Mouse (Mus musculus) Muller cell, postnatal 12 days (primary cell): ENCODE data around the gene Slc38a2.

Source experiments
- DNase-seq: peaks from one replicate; pipeline ENCODE4 v3.0.0-alpha.2; 2015; ENCODE audit errors: inconsistent ontology term

The Slc38a2 gene

DNA sequence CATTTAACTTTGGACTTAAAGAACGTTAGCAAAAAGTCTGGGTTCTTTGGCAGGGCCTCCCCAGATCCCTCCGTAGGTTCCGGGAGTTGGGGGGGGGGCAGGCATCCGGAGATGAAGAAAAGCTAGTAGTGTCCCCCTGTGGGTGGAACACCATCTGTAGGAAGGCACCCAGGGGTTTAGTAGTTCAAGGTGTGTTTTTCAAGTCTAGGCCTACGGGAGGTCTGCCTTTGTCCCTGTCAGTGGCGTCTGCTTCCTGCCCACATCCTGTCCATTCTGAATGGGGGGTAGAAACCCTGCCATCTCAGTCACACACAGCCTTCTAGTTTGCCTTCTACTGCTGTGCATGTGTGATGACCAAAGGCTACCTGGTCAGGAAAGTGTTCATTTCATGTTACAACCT lies 20.6 kb upstream of the Slc38a2 start:
- no peak for DNase-seq

DNA sequence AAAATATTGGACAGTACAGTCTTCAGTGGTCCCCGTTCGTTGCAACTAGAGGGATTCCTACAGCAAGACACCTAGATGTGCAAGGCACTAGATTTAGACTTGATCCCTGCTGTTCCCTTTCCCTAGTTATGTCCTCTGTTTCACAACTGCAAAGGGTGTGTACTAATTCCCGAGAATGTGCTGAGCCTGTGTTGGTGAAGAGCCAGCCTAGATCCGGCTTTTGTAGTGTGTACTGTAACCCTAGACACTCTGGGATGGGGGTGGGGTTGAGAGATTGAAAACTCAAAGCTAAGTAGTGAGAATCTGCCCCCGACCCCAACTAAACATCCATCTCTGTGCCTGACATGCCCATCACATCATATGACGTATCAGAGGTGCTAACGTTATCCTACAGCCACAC lies 18.9 kb upstream of the Slc38a2 start:
- DNase-seq = no peak

DNA sequence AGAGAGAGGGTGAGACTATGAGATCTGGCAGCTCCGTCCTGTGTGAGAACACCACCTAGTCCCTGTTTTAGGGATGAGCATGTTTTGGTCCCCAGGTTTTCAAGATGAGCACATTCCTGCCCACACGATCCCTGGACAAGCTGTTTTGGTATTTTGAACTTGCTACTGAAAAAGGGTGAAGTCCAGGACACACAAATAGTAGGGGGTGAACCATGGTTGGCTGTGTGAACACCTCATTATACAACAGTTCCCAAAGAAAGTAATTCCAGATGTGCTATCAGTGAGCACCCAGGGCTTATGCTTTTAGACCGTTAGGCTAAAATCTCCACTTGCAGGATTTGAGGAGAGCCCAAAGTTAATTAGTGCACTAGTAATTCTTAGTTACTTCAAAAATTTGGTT lies 17.7 kb upstream of the Slc38a2 start:
- no peak for DNase-seq

DNA sequence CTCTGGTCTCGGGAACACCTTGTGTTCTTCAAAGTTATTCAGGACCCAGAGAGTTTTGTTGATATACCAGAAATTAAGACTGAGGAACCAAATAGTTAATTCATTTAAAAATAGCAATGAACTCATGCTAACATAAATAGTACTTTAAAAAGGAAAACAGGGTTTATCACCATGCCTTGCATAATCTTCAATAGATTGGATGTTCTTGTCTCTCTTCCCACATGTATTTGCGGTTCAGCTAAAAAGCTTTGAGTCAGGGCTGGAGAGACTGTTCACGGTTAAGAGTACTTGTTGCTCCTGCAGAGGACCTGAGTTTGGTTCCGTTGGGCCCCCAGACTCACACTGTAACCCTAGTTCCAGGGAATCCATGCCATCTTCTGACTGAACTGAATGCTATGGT lies 16.8 kb upstream of the Slc38a2 start:
- no peak for DNase-seq

DNA sequence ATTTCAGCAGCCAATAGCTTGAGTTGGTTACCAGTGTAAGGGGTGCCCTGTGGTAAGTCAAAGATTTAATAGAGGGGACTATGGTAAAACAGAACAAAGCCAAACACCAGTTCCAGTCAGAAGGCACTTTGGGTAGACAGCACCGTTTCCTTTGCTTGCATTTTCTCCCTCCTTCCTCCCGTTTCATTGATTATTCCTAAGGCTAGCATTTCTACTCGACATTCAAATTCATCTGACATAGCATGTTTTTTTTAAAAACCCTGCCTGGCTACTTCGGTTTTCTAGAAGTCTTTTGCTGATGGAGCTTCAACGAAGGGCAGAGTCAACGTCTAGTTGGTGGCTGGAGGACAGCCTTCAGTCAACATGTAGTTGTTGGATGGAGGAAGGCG lies 16.2 kb upstream of the Slc38a2 start:
- DNase-seq = no peak

DNA sequence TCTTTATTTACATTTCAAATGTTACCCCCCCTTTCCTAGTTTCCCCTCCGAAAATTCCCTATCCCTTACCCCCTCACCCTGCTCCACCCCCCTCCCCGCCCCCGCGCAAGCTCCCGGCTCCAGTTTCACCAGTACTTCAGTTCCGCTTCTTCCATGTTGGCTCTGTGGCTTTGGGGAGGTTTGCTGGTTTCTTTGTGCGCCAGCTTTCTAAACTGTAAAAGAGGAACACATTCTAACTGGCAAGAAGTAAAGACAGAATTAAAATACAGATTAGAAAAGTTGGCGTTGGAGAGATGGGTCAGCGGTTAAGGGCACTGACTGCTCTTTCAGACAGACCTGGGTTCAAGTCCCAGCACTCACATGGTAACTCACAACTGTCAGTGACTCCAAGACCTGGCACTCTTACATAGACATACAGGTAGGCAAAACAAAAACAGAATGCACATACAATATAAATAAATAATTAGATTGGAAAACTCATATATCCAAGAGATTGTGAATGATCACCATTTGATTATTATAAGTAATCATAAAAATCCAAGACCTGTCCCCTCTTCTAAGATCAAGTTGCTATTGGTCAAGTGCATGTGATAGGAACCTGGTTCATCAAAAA lies 15.7 kb upstream of the Slc38a2 start:
- no peak for DNase-seq

DNA sequence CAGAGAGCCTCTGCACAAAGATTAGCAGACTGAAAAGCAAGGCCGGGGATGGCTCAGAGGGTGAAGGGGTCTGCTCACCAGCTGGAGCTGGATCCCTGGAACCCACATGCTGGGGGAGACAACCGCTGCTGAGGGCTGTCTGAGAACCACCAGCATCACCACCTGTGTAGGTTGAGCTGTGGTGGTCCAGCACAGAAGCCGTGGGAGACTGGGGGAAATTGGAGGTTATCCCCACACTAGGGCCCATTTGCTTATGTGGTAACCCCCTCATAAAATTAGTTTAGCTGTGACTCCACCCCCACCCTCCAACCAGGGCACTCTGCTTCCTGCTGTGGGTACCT lies 15.1 kb upstream of the Slc38a2 start:
- no peak for DNase-seq

DNA sequence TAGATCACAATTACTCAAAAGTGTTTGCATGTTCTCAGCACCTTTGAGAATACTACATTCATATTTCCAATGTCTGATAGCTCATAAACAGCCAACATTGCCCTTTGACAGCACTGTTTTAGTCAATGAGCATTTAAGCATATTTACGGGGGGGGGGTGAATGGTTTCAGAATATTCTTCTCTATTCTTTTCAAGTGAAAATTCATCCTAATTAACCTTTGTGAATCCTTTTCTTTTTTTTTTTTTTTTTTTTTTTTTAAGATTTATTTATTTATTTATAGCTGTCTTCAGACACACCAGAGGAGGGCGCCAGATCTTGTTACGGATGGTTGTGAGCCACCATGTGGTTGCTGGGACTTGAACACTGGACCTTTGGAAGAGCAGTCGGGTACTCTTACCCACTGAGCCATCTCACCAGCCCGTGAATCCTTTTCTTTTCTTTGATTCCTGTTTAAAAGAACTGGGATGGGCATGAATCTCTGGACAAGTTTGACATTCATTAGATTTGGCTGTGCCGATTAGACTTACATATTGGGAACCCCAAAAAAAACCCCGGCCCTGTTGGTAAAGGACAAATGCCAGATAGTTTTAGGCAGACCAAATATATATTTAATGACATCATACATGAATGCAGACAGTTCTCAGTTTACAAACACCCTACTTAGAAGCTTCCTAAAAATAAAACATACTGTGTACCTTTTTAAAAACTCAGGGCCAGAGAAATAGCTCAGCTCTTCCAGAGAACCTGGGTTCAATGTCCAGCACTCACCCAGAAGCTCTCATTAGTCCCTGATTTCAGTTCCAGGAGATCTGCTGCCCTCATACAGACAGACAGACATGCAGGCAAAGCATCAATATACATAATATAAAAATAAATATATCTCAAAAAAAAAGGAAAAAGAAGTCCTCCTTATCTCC lies 14.5 kb upstream of the Slc38a2 start:
- no peak for DNase-seq

DNA sequence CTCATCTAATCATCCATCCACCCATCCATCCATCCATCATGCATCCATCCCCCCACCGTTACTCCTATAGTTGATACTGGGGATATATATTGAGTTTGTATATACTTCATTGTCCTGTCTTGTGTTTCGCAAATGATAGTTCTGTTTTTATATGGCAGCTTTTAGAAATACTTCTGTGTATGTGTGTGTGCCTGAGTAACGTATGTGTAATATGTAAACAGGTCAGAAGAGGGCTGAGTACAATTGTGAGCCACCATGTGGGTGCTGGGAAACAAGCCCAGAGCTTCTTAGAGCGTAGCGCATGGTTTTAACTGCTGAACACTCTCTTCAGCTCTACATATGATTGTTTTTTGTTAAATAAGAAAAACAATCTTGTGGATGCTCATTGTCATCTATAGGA lies 12.8 kb upstream of the Slc38a2 start:
- DNase-seq = no peak

DNA sequence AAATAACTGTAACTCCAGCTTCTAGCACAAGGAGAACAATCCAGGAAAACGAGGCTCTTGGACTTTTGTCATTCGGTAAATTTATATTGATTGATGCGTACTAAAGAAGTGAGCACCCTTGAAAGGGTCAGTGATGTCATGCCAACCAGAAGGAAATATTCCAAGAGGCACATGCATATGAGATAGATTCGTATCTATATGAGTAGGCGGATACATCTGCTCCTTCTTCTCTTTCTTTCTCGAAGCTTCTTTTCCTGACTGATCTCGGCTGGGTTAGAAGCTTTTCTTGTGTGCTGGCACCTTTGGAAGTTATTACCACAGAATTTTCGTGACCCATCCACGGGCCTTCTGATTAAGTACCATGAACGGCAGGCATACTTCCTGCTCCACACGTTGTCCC lies 12.1 kb upstream of the Slc38a2 start:
- DNase-seq = no peak

DNA sequence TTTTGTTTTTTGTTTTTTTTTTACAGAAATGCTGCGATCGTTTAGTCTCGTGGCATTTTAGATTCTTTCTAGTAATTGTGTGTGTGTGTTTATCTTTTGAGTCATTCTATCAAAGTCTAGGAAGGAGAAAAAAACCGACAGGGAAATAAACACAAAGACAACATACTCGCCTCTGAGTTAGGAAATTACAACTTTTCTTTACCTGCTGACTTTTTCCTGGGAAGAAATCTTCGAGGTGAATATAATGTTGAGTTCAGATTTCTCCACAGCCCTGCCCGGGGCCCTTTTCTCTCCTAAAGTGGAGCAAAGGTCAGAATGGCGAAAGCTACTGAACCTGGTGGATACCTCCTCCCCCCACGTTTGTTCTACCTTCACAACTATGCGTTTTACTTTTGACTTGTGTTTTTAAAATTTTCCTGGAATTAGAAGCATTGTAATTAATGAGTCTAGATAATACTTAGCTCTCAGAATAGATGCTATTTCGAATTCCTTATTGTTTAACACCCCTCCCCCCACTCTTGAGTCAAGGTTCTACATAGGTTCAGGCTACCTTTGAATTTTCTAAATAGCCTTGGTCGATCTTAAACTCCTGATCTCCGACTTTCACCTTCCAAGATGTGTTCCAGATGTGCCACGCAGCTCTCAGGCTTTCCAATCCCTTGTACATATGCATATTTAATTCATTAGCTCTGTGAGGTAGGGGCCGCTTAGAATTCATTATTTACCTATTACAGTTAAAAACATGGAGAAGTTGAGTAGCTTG lies 11.0 kb upstream of the Slc38a2 start:
- DNase-seq = no peak

DNA sequence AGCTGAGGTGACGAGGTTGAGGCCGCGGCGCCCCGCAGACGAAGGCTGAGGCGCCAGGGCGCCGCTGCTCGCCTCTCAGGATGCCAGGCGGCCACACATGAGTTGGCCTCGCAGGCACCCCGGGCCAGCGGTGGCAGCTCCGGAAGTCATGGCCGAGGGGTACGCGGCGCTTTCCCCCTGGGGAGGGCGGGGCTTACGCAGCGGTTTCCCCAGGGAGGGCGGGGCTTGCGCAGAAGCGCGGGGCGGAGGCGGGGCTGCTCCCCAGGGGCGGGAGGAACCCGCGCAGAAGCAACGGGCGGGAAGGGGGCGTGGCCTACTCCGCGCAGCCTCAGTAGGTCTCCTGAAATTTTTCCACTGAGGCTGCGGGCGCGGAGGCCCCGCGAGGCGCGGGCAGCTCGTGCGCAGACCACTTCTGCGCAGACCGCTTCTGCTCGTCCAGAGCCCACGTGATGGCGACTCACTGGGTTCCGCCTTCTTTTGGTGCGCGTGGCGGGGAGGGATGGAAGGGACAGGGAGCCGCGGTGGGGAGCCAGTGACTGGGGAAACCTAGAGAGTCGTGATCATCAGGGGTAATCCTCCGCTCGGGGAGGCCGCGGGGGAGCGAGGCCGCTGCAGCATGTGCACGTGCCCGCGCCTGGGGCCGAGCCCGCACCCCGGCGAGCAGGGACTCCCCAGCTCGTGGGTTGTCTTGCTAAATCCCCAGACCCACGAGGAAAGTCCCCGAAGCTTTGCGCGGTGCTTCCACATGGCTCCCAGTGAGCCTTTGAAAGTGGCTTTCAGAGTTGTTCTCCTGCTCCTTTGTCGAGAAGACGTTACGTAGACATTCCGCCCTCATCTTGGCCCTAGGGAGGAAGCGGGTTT lies 10.2 kb upstream of the Slc38a2 start:
- peak; percentile 98 for DNase-seq

DNA sequence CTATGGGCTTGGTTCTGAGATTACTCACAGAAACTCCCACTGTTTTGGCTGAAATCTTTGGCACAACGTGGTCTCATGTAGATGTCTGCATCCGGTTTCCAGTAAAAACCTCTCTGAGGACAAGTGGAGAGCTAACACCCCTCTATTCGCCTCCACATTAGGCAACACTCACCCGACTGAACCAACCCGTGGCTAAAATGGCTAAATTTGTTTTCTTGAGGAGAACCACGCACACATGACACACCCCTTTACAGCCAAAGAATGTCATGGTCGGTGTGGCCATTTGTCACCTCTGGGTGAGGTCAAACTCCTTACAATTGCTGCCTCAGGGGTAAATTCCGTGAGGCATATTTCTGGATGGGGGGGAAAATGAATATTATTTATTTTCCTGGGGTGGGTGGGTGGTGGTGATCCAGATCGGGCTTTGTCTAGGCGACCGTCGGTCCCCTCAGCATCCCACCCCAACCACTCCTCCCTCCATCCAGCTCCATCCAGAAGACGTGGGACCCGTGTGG lies 9.5 kb upstream of the Slc38a2 start:
- no peak for DNase-seq

DNA sequence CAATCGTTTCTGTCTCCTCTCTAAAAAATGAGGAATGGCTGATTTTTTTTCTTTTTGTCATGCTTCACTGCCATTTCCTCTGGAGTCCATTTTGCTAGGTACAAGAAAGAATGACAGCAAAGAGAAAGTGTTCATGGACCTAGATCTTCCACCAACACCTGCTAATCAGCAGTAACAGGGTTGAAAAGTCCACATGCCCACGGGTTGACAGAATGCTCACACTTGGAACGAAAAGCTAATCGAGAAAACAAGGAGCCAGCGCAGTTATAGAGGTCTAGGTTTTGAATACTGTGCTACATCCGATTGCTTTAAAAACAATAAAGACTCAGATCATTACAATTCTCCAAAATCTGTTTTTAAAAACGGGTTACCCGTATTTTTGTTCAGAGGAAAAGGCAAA lies 8.9 kb upstream of the Slc38a2 start:
- no peak for DNase-seq

DNA sequence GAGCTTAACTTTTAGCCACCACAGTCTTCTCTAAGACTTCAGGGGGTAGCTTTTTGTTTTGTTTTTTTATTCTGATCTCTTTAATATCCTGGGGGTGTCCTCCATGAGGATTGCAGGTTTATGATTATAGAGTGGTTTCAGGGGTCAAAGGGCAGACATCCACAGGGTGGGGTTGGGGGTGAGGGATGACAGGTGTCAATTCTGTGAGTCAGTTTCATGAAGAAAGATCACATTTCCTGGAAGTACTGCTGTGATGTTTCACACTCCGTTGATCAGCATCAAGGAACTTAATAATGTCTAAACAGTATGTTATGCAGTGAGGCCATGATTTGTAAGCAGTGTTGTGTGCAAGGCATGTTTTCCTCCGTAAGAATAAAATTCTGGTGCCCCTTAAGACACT lies 8.4 kb upstream of the Slc38a2 start:
- no peak for DNase-seq

DNA sequence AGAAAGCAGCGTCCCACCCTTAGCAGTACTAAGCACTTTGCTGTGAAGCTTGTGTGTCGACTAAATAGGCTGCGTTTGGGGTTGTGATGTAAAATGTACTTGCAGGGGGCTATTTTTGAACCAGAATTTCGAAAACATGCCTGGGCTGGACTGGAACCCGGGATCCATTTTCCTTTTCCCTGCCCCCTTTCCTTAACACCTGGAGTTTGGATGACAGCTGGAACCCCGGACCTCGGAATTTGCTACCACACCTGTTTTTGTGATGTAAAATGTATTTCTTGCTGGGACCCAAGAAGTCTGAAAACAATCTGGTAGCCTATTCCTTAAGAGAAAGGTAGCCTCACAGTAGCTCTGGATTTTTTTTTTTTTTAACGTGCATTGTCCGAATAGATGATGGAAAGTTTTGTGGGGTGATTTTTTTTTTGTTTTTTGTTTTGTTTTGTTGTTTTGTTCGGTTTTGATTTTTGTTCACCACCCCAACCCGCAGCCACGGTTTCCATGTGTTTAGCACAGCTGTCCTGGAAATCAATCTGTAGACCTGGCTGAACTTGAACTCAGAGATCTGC lies 3.0 kb upstream of the Slc38a2 start:
- DNase-seq = no peak

DNA sequence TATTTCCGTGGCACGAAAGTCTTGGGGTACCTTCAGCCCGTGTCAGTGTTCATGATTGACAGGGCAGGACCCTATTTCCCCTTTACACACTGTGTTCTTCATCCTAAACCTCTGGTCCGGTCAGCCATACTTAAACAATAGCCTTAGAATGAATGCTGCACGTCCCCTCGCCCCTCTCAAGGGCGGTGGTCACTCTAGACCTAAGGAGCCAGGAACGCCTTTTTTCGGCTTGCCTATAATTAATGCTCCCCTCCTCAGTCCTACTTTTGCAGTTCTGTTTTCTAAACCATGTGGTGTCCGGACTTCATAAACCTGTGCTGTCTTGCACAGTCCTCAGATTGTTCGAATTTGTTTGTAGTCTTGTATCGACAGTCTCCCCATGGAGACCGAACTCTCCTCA lies 1.2 kb upstream of the Slc38a2 start:
- DNase-seq = no peak

DNA sequence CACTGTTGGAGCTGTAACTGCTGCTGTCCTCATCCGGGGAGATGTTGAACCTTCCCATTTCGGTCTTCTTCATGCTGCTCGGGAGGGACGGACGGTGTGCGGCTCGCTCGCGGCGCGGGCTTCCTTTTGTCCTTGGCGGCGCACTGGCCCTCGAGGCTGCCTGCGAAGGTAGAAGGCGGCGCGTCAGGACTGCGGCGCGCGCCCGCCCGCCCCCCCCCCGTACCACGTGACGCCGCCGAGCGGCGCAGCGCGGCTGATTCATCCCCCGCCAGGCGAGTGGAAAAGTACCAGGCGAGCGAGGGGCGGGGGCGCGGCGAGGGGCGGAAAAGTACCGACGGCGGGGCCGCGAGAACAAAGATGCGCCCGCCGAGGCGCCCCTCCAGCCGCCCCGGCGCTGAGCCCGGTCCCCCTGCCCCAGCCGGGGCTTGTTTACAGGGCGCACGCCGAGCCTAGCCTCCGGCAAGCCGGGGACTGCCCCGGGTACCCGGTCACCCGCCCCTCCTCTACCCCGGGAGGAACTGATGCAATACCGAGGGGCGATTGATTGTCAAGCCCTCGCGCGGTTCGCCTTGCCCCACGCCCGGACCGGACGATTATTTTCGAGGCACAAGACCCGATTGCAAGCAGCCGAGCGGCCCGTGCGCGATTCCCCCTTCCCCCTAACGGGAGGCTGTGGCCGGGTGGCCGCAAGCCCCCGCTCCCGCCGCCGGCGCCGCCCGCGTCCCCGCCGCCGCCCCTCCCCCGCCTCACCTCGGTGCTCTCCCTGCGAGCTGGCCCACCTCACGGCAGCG lies 677 bp downstream of the Slc38a2 start:
- DNase-seq = peak; percentile 90

DNA sequence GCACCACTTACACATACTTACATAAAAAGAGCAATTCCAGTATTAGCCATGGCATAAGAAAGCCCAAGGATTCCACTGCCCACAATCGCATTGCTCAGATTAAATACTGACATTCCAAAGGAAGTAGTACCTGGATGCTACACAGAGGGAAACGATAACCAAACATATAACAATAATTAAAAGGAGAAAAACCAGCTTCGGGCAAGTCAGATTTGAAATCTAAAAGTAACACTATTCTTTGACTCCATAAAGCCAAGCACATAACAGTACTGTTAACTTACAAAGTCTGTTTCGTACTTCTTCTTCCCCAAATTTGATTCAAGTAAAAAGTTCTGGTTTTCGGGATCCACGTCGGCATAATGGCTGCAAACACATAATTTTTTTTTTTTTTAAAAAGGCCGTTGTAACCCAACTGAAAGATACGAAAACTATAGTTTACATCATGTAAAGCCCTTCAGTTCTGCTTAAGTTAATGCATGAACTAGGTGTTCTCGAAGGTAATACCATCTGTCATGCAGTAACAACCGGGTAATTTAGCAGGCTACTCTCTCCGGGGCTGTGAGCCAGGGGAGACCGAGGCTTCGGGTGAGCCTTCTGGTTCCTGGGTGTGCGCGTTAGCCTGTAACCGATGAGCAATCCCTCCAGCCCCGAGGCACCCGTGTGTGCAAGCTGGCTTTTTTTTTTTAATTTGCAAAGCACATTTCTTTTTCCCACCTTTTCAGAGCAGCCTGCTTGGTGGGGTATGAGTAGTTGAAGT lies 1.5 kb downstream of the Slc38a2 start:
- no peak for DNase-seq
